Mouse (Mus musculus): ENCODE measurements around the gene Ino80b. TPM values are rescaled to one million over a fixed set of nuclear protein-coding genes. Genes with fewer than 3 reads are reported as not detected.

Ino80b gene
- total RNA-seq, 2 experiments from 2014 or later, result 22.3 to 25.4 TPM

- Histone ChIP-seq H3K4me3 (peak within 1 kb of the TSS; percentile 94), H3K27ac (peak within 1 kb of the TSS; percentile 98)
- TF ChIP-seq CTCF (conservative IDR thresholded peaks at IDR 0.05), result no peak
- peak; percentile 73 to 81 for DNase-seq (ENCODE audit: low spot score in 2 of 2)
Measured at GRCm38 (mm10) chr6:83108762-83109668, 16.2 kb downstream of the Ino80b start, which contains the start of gene Mrpl53. TSS of gene Mrpl53 (plus strand) at chr6:83109040.

- DNase-seq (ENCODE audit: low spot score in 2 of 2), result peak in 1 of 2 experiments; percentile 75
Measured at GRCm38 (mm10) chr6:83107566-83108400, 17.4 kb downstream of the Ino80b start.

DNA sequence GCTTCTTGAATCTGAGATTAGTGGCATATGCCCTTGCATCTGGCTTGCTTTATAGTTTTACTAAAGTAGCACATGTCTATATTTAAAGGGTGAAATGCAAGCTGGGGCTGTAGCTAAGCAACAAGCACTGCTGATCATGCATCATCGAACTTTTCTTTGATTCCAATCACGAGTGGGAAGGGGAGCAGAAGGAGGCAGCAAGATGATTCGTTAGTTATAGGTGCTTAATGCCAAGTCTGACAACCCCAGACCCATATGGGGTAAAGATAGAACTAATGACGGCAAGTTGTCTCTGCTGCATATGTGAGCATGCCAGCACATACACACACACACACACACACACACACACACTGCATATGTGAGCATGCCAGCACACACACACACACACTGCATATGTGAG lies 21.1 kb downstream of the Ino80b start:
- DNase-seq (ENCODE audit: low spot score in 2 of 2), result peak in 1 of 2 experiments; percentile 85
- peak overlapping the region; percentile 93 for H3K27ac ChIP-seq
- no peak for TF ChIP-seq CTCF (conservative IDR thresholded peaks at IDR 0.05)
- H3K4me3 ChIP-seq, result no peak overlapping the region

More at GRCm38 (mm10) chr6:83107566-83108400, 17.4 kb downstream of the Ino80b start:
- Histone ChIP-seq H3K4me3 (peak overlapping the region; percentile 94; the same call in 1 of the 2 replicates), H3K27ac (peak overlapping the region; percentile 98)
- TF ChIP-seq CTCF (conservative IDR thresholded peaks at IDR 0.05), result peak; percentile 85

GRCm38 (mm10) chr6:83103130-83103650 lies 22.0 kb downstream of the Ino80b start:
- Histone ChIP-seq H3K4me3 (peak overlapping the region; percentile 83), H3K27ac (peak overlapping the region; percentile 93)
- TF ChIP-seq CTCF (conservative IDR thresholded peaks at IDR 0.05), result no peak
- no peak for DNase-seq (ENCODE audit: low spot score in 2 of 2)

- peak overlapping the region; percentile 83 for H3K4me3 ChIP-seq
- H3K27ac ChIP-seq, result peak overlapping the region; percentile 93
- peak; percentile 63 for TF ChIP-seq CTCF (conservative IDR thresholded peaks at IDR 0.05)
- peak in 1 of 2 experiments; percentile 59 for DNase-seq (ENCODE audit: low spot score in 2 of 2)
Measured at GRCm38 (mm10) chr6:83101688-83102556, 23.3 kb downstream of the Ino80b start.

DNA sequence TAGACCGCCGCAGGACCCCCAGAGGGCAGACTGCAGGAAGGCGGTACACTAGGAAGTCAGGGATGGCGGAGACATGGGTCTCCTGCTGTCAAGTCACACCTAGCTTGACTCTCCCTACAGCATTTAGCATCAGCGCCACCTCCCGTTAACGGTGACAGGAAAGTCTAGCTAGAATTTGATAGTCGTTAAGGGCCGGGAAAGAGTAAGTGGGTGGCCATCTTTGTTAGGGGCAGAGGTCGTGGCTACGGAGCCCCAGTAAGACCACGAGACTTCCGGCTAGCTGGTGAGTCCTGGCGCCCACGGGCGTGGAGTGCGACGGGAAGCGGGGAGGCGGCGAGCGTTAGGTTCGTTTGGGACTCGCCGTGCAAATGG lies 23.9 kb downstream of the Ino80b start, which contains the start of the genes Ccdc142 and Gm42688:
TSS of gene Ccdc142 (plus strand) at position 286 of the 372 bp plus-strand sequence.
TSS of gene Gm42688 (plus strand) at position 302 of the 372 bp plus-strand sequence.
- peak; percentile 82 to 90 for DNase-seq (ENCODE audit: low spot score in 2 of 2)
- peak; percentile 71 for TF ChIP-seq CTCF (conservative IDR thresholded peaks at IDR 0.05)
- Histone ChIP-seq H3K27ac (peak within 1 kb of the TSS; percentile 93), H3K4me3 (peak within 1 kb of the TSS; percentile 83)

DNA sequence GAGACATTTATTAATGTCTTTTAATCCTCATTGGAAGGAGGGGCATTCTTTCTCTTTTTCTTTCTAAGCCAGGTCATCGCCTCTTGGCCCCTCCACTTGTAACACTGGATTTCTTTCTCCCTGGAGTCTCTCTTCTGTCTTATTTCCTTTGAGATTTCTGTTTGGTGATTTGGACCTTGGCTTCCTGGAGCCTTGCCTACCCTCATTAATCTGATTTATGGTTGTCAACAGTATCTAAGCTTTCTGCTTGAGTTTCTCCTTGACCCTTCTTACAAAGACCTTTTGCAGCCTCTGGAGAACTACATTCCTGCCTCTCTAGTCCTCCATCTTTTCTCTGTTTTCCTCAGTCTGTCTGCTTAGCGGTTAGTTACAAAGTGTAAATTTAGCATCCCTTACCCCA lies 26.8 kb downstream of the Ino80b start:
- Histone ChIP-seq H3K4me3 (no peak overlapping the region), H3K27ac (no peak overlapping the region)
- no peak for TF ChIP-seq CTCF (conservative IDR thresholded peaks at IDR 0.05)
- no peak for DNase-seq (ENCODE audit: low spot score in 2 of 2)

DNA sequence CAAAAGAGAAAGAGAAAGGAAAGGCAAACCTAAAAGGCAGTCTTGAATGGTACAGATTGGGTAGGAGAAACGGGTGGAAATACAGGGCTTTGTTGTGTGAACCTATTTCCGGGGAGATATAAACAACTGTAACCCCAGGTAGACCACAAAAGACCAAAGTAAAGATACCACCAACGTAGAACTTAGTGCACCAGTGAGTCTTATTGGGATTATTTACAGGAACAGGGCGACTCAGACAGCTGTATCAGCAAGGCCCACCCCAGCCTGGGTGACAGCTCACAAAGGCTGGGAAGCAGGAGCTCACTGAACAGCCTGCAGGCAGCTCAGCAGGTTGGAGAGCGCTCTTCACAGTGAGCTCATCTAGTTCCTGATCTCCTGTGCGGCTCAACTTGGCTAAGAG lies 29.3 kb downstream of the Ino80b start:
- no peak overlapping the region for H3K4me3 ChIP-seq
- DNase-seq (ENCODE audit: low spot score in 2 of 2), result no peak
- no peak for TF ChIP-seq CTCF (conservative IDR thresholded peaks at IDR 0.05)
- H3K27ac ChIP-seq, result no peak overlapping the region

DNA sequence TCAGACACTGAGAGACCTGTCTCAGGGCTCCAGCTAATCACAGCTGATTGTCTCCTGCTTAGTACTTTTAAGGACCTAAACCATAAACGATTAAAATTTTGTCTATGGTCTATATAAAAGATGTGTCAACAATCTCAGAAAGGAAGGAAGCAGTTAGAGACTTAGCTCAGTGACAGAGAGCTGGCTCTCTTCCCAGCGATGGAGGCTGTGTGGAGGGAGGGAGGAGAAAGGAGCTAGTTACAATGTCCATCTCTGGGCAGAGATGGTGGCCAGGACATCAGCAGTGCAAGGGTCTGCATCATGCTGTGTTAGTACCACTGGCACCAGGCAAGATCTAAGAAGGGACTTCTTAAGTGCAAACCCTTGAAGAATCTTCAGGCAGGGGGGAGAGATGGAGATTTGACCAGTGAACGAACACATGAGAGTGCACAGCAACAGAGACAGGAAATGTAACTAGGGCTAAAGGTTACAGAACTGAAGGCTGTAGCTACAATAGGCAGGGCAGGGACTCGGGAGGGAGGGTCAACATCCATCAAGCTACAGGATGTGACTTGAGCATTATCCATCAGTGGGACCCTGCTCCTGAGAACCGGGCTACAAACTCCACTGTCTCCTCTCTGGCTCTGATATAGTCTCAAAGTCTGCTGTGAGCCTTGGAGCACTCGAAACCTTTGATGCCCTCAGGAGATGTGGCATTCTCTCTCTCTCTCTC lies 32.7 kb downstream of the Ino80b start:
- no peak for TF ChIP-seq CTCF (conservative IDR thresholded peaks at IDR 0.05)
- DNase-seq (ENCODE audit: low spot score in 2 of 2), result no peak
- no peak overlapping the region for H3K4me3 ChIP-seq
- no peak overlapping the region for H3K27ac ChIP-seq

GRCm38 (mm10) chr6:83087926-83088260 lies 37.3 kb downstream of the Ino80b start:
- Histone ChIP-seq H3K4me3 (peak overlapping the region; percentile 24; the same call in 1 of the 2 replicates), H3K27ac (no peak overlapping the region)
- no peak for TF ChIP-seq CTCF (conservative IDR thresholded peaks at IDR 0.05)
- DNase-seq (ENCODE audit: low spot score in 2 of 2), result no peak

DNA sequence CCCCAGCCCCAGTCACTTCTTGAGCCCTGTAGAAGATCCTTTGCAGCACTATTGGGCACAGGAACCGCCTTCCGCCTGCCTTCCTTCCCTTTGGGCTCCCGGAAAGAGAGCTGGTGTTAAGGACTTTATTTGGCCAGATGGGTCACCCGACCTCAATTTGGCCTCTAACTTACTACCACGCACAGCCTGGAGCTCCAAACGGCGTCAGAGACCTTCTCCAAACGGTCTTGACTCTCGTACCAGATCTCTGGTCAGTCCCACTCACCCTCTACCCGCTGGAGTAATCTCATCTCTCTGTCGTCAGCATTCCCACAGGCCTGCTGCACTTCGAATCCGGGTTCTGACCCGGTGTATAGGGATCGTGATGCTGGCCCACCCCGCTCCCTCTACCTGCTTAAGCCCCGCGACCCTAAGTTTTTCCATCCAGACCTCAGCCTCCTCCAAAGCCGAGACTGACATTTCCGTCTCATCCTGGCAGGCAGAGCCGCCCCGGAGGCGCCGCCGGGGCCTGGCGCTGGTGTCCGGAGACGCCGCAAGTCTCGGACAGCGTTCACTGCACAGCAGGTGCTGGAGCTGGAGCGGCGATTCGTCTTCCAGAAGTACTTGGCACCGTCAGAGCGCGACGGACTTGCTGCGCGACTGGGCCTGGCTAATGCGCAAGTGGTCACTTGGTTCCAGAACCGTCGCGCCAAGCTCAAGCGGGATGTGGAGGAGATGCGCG lies 37.9 kb downstream of the Ino80b start:
- H3K4me3 ChIP-seq, result peak overlapping the region; percentile 24; the same call in 1 of the 2 replicates
- no peak for TF ChIP-seq CTCF (conservative IDR thresholded peaks at IDR 0.05)

More for the DNA sequence above, 37.9 kb downstream of the Ino80b start:
- no peak for DNase-seq (ENCODE audit: low spot score in 2 of 2)
- no peak overlapping the region for H3K27ac ChIP-seq
